Mouse (Mus musculus) gonadal fat pad, adult 2 months (tissue): ENCODE measurements around the gene Acadl. TPM values are rescaled to one million over a fixed set of nuclear protein-coding genes. Genes with fewer than 3 reads are reported as not detected.

Experiments
- DNase-seq: peaks from one replicate; pipeline ENCODE4 v3.0.0-alpha.2; 2012; ENCODE audit warnings: low read depth
- polyA plus RNA-seq: library from polyadenylated mRNA; depleted of rRNA; stranded (reverse); fragments of >200 nt; gene quantifications from 2 replicates; pipeline ENCODE4 v1.2.3, GENCODE M21; 2012; rRNA removed

Gene Acadl
- polyA plus RNA-seq: 32.3 and 45.6 TPM in 2 replicates

- no peak for DNase-seq
Observed at GRCm38 (mm10) chr1:66862712-66863511, at the start of gene Acadl. Gene Acadl, minus strand, starts transcription at chr1:66863277.

GRCm38 (mm10) chr1:66912305-66912704 is 49.2 kb upstream of the Acadl start:
- no peak for DNase-seq

GRCm38 (mm10) chr1:66902566-66902965 is 39.5 kb upstream of the Acadl start:
- DNase-seq: no peak

- peak; percentile 26 for DNase-seq
Observed at GRCm38 (mm10) chr1:66900946-66901345, 37.9 kb upstream of the Acadl start.

GRCm38 (mm10) chr1:66898261-66898660 is 35.2 kb upstream of the Acadl start:
- DNase-seq: no peak

GRCm38 (mm10) chr1:66896556-66896955 is 33.5 kb upstream of the Acadl start:
- no peak for DNase-seq

GRCm38 (mm10) chr1:66896125-66896524 is 33.0 kb upstream of the Acadl start:
- no peak for DNase-seq

- DNase-seq: no peak
Observed at GRCm38 (mm10) chr1:66895837-66896118, 32.7 kb upstream of the Acadl start.

- no peak for DNase-seq
Observed at GRCm38 (mm10) chr1:66895093-66895836, 32.2 kb upstream of the Acadl start.

GRCm38 (mm10) chr1:66887175-66887574 is 24.1 kb upstream of the Acadl start:
- no peak for DNase-seq

- DNase-seq: no peak
Observed at GRCm38 (mm10) chr1:66880217-66880616, 17.1 kb upstream of the Acadl start.

GRCm38 (mm10) chr1:66874740-66875139 is 11.7 kb upstream of the Acadl start:
- DNase-seq: no peak

- peak; percentile 83 for DNase-seq
Observed at GRCm38 (mm10) chr1:66871591-66871990, 8.5 kb upstream of the Acadl start.

GRCm38 (mm10) chr1:66865633-66866032 is 2.6 kb upstream of the Acadl start:
- DNase-seq: no peak

- DNase-seq: no peak
Observed at GRCm38 (mm10) chr1:66863741-66864495, 841 bp upstream of the Acadl start.

- DNase-seq: no peak
Observed at GRCm38 (mm10) chr1:66861764-66862672, 1.1 kb downstream of the Acadl start.

GRCm38 (mm10) chr1:66847506-66847905 is 15.6 kb downstream of the Acadl start:
- DNase-seq: no peak

GRCm38 (mm10) chr1:66845690-66846318 is 17.3 kb downstream of the Acadl start:
- DNase-seq: no peak

GRCm38 (mm10) chr1:66841938-66842337 is 21.1 kb downstream of the Acadl start:
- DNase-seq: no peak

GRCm38 (mm10) chr1:66841510-66841909 is 21.6 kb downstream of the Acadl start:
- DNase-seq: no peak
